Mouse (Mus musculus) limb, embryonic 14.5 days (tissue): ENCODE results near the gene Tsc2. TPM values are rescaled to one million over a fixed set of nuclear protein-coding genes. Genes with fewer than 3 reads are reported as not detected.

ENCODE experiments used
- ATAC-seq: fragments of 200-750 bp; cut with Nextera tagmentation; 2 replicates; pipeline ENCODE4 v1.8.0; 2017; ENCODE audit warnings: low read depth, moderate number of reproducible peaks, moderate TSS enrichment; ENCODE audit not compliant: low FRiP score
- DNase-seq: peaks from one replicate; pipeline ENCODE4 v3.0.0-alpha.2; 2015; ENCODE audit warnings: low spot score
- H3K27ac ChIP-seq: fragments of 300-500 bp; sonication (generic); replicated peaks from 2 replicates; pipeline ENCODE4 v1.5.1; 2014; ENCODE audit warnings: low read depth, mild to moderate bottlenecking, low read length, moderate library complexity, mixed read lengths
- H3K27me3 ChIP-seq: fragments of 300-500 bp; sonication (generic); 2 replicates; pipeline ENCODE4 v1.6.1; 2014; ENCODE audit warnings: low read length, mixed read lengths; ENCODE audit not compliant: control insufficient read depth, insufficient read depth
- H3K36me3 ChIP-seq: fragments of 300-500 bp; sonication (generic); 2 replicates; pipeline ENCODE4 v1.6.1; 2014; ENCODE audit warnings: mild to moderate bottlenecking, low read length, moderate library complexity, mixed read lengths; ENCODE audit not compliant: control insufficient read depth, insufficient read depth
- H3K4me1 ChIP-seq: fragments of 300-500 bp; sonication (generic); 2 replicates; pipeline ENCODE4 v1.6.1; 2014; ENCODE audit warnings: antibody characterized with exemption, low read length, mixed read lengths; ENCODE audit not compliant: control insufficient read depth, insufficient read depth
- H3K4me2 ChIP-seq: fragments of 300-500 bp; sonication (generic); replicated peaks from 2 replicates; pipeline ENCODE4 v1.6.1; 2014; ENCODE audit warnings: low read depth, mild to moderate bottlenecking, low read length, moderate library complexity; ENCODE audit not compliant: severe bottlenecking
- H3K4me3 ChIP-seq: fragments of 300-500 bp; sonication (generic); replicated peaks from 2 replicates; pipeline ENCODE4 v1.5.1; 2014; ENCODE audit warnings: low read length
- H3K9ac ChIP-seq: fragments of 300-500 bp; sonication (generic); 2 replicates; pipeline ENCODE4 v1.6.1; 2014; ENCODE audit warnings: mild to moderate bottlenecking, low read depth, low read length, moderate library complexity; ENCODE audit not compliant: severe bottlenecking
- H3K9me3 ChIP-seq: fragments of 300-500 bp; sonication (generic); 2 replicates; pipeline ENCODE4 v1.6.1; 2016; ENCODE audit warnings: low read length; ENCODE audit not compliant: control insufficient read depth
- POLR2A ChIP-seq: fragments of 200-500 bp; IDR thresholded peaks from 2 replicates; pipeline ENCODE4 v1.8.0; 2012; ENCODE audit warnings: inconsistent platforms, mild to moderate bottlenecking, moderate library complexity, borderline replicate concordance; ENCODE audit not compliant: insufficient read depth, insufficient read length; ENCODE audit errors: extremely low read depth
- WGBS: fragments of 180-500 bp; shearing (Covaris S2); extraction: QIAGEN DNeasy Blood & Tissue Kit; methylation state at CpG from one replicate; pipeline ENCODE4 v1.1.7; 2014; 5-methylcytosine and 5-hydroxymethylcytosine counted together
- polyA plus RNA-seq, 2 experiments: library from polyadenylated mRNA; depleted of rRNA in 1 of 2; stranded (reverse) in 1 of 2; unstranded in 1 of 2; fragments of >200 nt; fragmentation: Nextera tagmentation in 1 of 2; extraction: Ambion mirVana in 1 of 2; gene quantifications; 2 replicates each; pipeline versions ENCODE4 v1.2.1 to v1.2.3; 2012 to 2014

Gene Tsc2
- polyA plus RNA-seq, 2 experiments = 62.9 to 162 TPM

- DNase-seq = no peak
- WGBS = 69% methylated on average over 3 of the region's 3 CpGs
- no peak for TF ChIP-seq POLR2A
Observed at GRCm38 (mm10) chr17:24651835-24652234, 19.4 kb upstream of the Tsc2 start.

GRCm38 (mm10) chr17:24650766-24651165 lies 18.3 kb upstream of the Tsc2 start:
- no peak for TF ChIP-seq POLR2A
- H3K4me1 ChIP-seq = peaks cover 20% of the 10 kb centered on the region
- H3K4me2 ChIP-seq = 0 out of 2 replicates have a peak overlapping the region, but pooled peaks have one; percentile 96
- H3K9me3 ChIP-seq = no peaks in the 10 kb centered on the region
- no peak for DNase-seq
- peaks cover 15% of the 10 kb centered on the region for H3K36me3 ChIP-seq
- H3K9ac ChIP-seq = no peak overlapping the region
- 71% methylated on average over 4 of the region's 4 CpGs for WGBS
- no peak for ATAC-seq
- no peaks in the 10 kb centered on the region for H3K27me3 ChIP-seq
- no peak overlapping the region for H3K27ac ChIP-seq
- H3K4me3 ChIP-seq = no peak overlapping the region; the same call in 1 of the 2 replicates

More at GRCm38 (mm10) chr17:24651835-24652234, 19.4 kb upstream of the Tsc2 start:
- ATAC-seq = no peak
- Histone ChIP-seq H3K27me3 (no peaks in the 10 kb centered on the region), H3K4me2 (no peak overlapping the region), H3K36me3 (peaks cover 6% of the 10 kb centered on the region; the same call in 1 of the 2 replicates), H3K27ac (no peak overlapping the region), H3K9ac (no peak overlapping the region), H3K4me1 (peaks cover 20% of the 10 kb centered on the region), H3K4me3 (no peak overlapping the region), H3K9me3 (no peaks in the 10 kb centered on the region)

GRCm38 (mm10) chr17:24650070-24650616 lies 17.7 kb upstream of the Tsc2 start, which contains the start of gene Slc9a3r2:
Gene Slc9a3r2, minus strand, starts transcription at chr17:24650327.
- peaks cover 15% of the 10 kb centered on the region for H3K36me3 ChIP-seq

GRCm38 (mm10) chr17:24649581-24650069 lies 17.2 kb upstream of the Tsc2 start:
- H3K27me3 ChIP-seq = no peaks in the 10 kb centered on the region
- peak overlapping the region; percentile 85 for H3K9ac ChIP-seq
- H3K4me1 ChIP-seq = peaks cover 25% of the 10 kb centered on the region
- peaks cover 15% of the 10 kb centered on the region for H3K36me3 ChIP-seq
- peak overlapping the region; percentile 84 for H3K4me3 ChIP-seq
- no peak for DNase-seq
- peak; percentile 30; the same call in 1 of the 2 replicates for ATAC-seq
- under 1% methylated on average over 27 of the region's 35 CpGs for WGBS
- TF ChIP-seq POLR2A = no peak
- peak overlapping the region; percentile 96 for H3K4me2 ChIP-seq
- H3K9me3 ChIP-seq = no peaks in the 10 kb centered on the region
- peak overlapping the region; percentile 63; the same call in 1 of the 2 replicates for H3K27ac ChIP-seq

More at GRCm38 (mm10) chr17:24650070-24650616, 17.7 kb upstream of the Tsc2 start, which contains the start of gene Slc9a3r2:
- Histone ChIP-seq H3K9ac (peak within 1 kb of the TSS; percentile 85), H3K9me3 (no peaks in the 10 kb centered on the region), H3K27ac (peak within 1 kb of the TSS; percentile 63; the same call in 1 of the 2 replicates), H3K4me1 (peaks cover 20% of the 10 kb centered on the region), H3K4me3 (peak within 1 kb of the TSS; percentile 84), H3K27me3 (no peaks in the 10 kb centered on the region), H3K4me2 (peak within 1 kb of the TSS; percentile 96)
- under 1% methylated on average over 17 of the region's 41 CpGs for WGBS
- TF ChIP-seq POLR2A = 0 out of 2 replicates have a peak, but pooled peaks have one; percentile 3
- DNase-seq = peak; percentile 56
- peak; percentile 88 for ATAC-seq

- Histone ChIP-seq H3K27ac (no peak overlapping the region), H3K9ac (peak overlapping the region; percentile 85; the same call in 1 of the 2 replicates), H3K9me3 (no peaks in the 10 kb centered on the region), H3K27me3 (no peaks in the 10 kb centered on the region), H3K4me2 (peak overlapping the region; percentile 96), H3K4me3 (peak overlapping the region; percentile 84), H3K4me1 (peaks cover 30% of the 10 kb centered on the region), H3K36me3 (peaks cover 15% of the 10 kb centered on the region)
- TF ChIP-seq POLR2A = no peak
- DNase-seq (no peak), ATAC-seq (no peak)
- WGBS = 71% methylated on average over 10 of the region's 10 CpGs
Observed at GRCm38 (mm10) chr17:24648731-24649377, 16.4 kb upstream of the Tsc2 start.
